Mouse (Mus musculus): Measurements from ENCODE around the gene Mta3. TPM values are rescaled to one million over a fixed set of nuclear protein-coding genes. Genes with fewer than 3 reads are reported as not detected.

Gene Mta3
- polyA plus RNA-seq, 1 experiment from 2014 or later: 29.8 TPM

DNA sequence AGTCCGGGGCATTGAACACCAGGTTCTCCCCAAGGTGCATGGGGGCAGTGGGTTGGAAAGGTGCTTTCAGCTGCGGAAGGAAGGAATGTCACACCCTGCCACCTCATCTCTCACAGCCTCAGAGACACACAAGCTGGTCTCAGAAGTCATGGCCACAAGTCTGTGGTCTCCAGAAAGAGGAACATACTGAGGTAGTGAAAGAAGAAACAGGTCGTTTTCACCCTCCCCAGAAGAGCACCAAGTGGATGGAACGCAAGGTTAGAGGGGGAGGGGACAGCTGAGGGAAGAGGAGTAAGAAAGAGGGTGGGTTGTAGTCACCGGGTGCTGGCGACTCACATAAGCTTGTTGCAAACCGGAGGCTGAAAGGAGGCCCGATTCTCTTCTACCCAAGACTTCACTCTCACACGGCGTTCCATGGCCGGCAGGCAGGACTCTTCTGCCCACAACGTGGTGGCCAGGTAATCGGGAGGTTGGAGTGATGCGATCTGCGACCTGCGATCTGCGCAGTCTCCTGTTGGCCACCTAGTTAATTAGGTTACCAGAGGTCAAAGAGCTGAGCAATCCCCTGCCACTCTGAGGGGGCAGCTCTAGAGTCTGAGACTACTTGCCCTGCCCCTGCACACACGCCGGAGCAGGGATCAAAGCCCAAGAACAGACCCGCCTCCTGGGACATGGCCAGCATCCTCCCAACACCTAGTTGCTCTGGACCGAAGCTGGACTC, 140.5 kb downstream of the Mta3 start:
- ATAC-seq: no peak
- Histone ChIP-seq H3K4me3 (ENCODE audit: low read depth, low read length) (no peak overlapping the region), H3K9me3 (ENCODE audit: control insufficient read depth) (no peaks in the 10 kb centered on the region), H3K4me2 (replicated peaks; ENCODE audit: low read depth) (no peak overlapping the region), H3K9ac (ENCODE audit: low read depth, low read length) (no peak overlapping the region), H3K36me3 (ENCODE audit: control insufficient read depth, insufficient read depth) (no peaks in the 10 kb centered on the region), H3K27ac (ENCODE audit: low read depth, low read length) (no peak overlapping the region), H3K4me1 (replicated peaks; ENCODE audit: control insufficient read depth, insufficient read depth, low read length) (no peaks in the 10 kb centered on the region), H3K27me3 (replicated peaks; ENCODE audit: control insufficient read depth, insufficient read depth, low read length) (no peaks in the 10 kb centered on the region)
- TF ChIP-seq CTCF (IDR thresholded peaks at IDR 0.05; ENCODE audit: low read depth): no peak
- WGBS: 87% methylated on average over 21 of the region's 21 CpGs

- Histone ChIP-seq H3K4me1 (replicated peaks; ENCODE audit: control insufficient read depth, insufficient read depth, low read length) (no peaks in the 10 kb centered on the region), H3K9me3 (ENCODE audit: control insufficient read depth) (no peaks in the 10 kb centered on the region), H3K9ac (ENCODE audit: low read depth, low read length) (no peak overlapping the region), H3K27ac (ENCODE audit: low read depth, low read length) (no peak overlapping the region), H3K4me3 (ENCODE audit: low read depth, low read length) (no peak overlapping the region), H3K4me2 (replicated peaks; ENCODE audit: low read depth) (no peak overlapping the region), H3K36me3 (ENCODE audit: control insufficient read depth, insufficient read depth) (no peaks in the 10 kb centered on the region), H3K27me3 (replicated peaks; ENCODE audit: control insufficient read depth, insufficient read depth, low read length) (no peaks in the 10 kb centered on the region)
- no peak for TF ChIP-seq CTCF (IDR thresholded peaks at IDR 0.05; ENCODE audit: low read depth)
- no peak for ATAC-seq
- 86% methylated on average over 6 of the region's 6 CpGs for WGBS
These were observed 141.1 kb downstream of the Mta3 start for GRCm38 (mm10) chr17:83847100-83847499.

GRCm38 (mm10) chr17:83847815-83848214, 141.9 kb downstream of the Mta3 start, which contains the start of gene Haao:
TSS of gene Haao (minus strand) at chr17:83847963.
- Histone ChIP-seq H3K9me3 (ENCODE audit: control insufficient read depth) (no peaks in the 10 kb centered on the region), H3K4me2 (replicated peaks; ENCODE audit: low read depth) (no peak within 1 kb of the TSS), H3K4me1 (replicated peaks; ENCODE audit: control insufficient read depth, insufficient read depth, low read length) (no peaks in the 10 kb centered on the region), H3K9ac (ENCODE audit: low read depth, low read length) (no peak within 1 kb of the TSS), H3K36me3 (ENCODE audit: control insufficient read depth, insufficient read depth) (no peaks in the 10 kb centered on the region), H3K4me3 (ENCODE audit: low read depth, low read length) (no peak within 1 kb of the TSS), H3K27me3 (replicated peaks; ENCODE audit: control insufficient read depth, insufficient read depth, low read length) (no peaks in the 10 kb centered on the region), H3K27ac (ENCODE audit: low read depth, low read length) (no peak within 1 kb of the TSS)
- TF ChIP-seq CTCF (IDR thresholded peaks at IDR 0.05; ENCODE audit: low read depth): no peak
- ATAC-seq: peak; percentile 49; the same call in 1 of the 2 replicates
- 67% methylated on average over 3 of the region's 3 CpGs for WGBS

DNA sequence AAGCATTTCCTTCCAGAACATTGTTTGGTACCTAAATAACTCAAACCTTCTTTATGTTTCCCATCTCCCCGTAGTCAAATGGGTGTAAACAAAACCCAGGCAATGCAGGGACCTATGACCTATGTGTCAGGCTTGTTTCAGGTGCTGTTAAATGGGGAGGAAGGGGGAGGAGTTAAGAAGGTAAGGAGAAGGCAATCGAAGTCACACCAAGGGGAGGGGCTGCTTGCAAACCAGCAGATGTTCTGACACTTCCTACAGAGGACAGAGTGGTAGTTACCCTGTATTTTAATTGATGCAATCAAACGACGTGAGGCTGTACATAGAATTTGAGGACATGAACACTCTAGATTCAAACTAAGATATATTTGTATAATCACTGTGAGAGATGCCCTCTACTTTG, 142.5 kb downstream of the Mta3 start:
- H3K4me2 ChIP-seq (replicated peaks; ENCODE audit: low read depth): no peak overlapping the region
- no peak overlapping the region for H3K9ac ChIP-seq (ENCODE audit: low read depth, low read length)
- 14% methylated on average over 4 of the region's 4 CpGs for WGBS
- H3K4me1 ChIP-seq (replicated peaks; ENCODE audit: control insufficient read depth, insufficient read depth, low read length): no peaks in the 10 kb centered on the region
- ATAC-seq: no peak
- H3K27ac ChIP-seq (ENCODE audit: low read depth, low read length): no peak overlapping the region
- no peak for TF ChIP-seq CTCF (IDR thresholded peaks at IDR 0.05; ENCODE audit: low read depth)
- H3K9me3 ChIP-seq (ENCODE audit: control insufficient read depth): no peaks in the 10 kb centered on the region
- no peaks in the 10 kb centered on the region for H3K27me3 ChIP-seq (replicated peaks; ENCODE audit: control insufficient read depth, insufficient read depth, low read length)
- H3K4me3 ChIP-seq (ENCODE audit: low read depth, low read length): no peak overlapping the region
- no peaks in the 10 kb centered on the region for H3K36me3 ChIP-seq (ENCODE audit: control insufficient read depth, insufficient read depth)

- H3K9me3 ChIP-seq (ENCODE audit: control insufficient read depth): no peaks in the 10 kb centered on the region
- WGBS: 72% methylated on average over 12 of the region's 12 CpGs
- H3K9ac ChIP-seq (ENCODE audit: low read depth, low read length): no peak overlapping the region
These were observed 143.2 kb downstream of the Mta3 start for GRCm38 (mm10) chr17:83849081-83849675.

GRCm38 (mm10) chr17:83849717-83850116, 143.8 kb downstream of the Mta3 start:
- no peak overlapping the region for H3K9ac ChIP-seq (ENCODE audit: low read depth, low read length)
- H3K27ac ChIP-seq (ENCODE audit: low read depth, low read length): no peak overlapping the region
- no peak for ATAC-seq
- WGBS: 78% methylated on average over 5 of the region's 5 CpGs
- H3K36me3 ChIP-seq (ENCODE audit: control insufficient read depth, insufficient read depth): no peaks in the 10 kb centered on the region
- no peak overlapping the region for H3K4me2 ChIP-seq (replicated peaks; ENCODE audit: low read depth)
- no peaks in the 10 kb centered on the region for H3K9me3 ChIP-seq (ENCODE audit: control insufficient read depth)
- H3K4me3 ChIP-seq (ENCODE audit: low read depth, low read length): no peak overlapping the region
- no peak for TF ChIP-seq CTCF (IDR thresholded peaks at IDR 0.05; ENCODE audit: low read depth)
- H3K27me3 ChIP-seq (replicated peaks; ENCODE audit: control insufficient read depth, insufficient read depth, low read length): no peaks in the 10 kb centered on the region
- H3K4me1 ChIP-seq (replicated peaks; ENCODE audit: control insufficient read depth, insufficient read depth, low read length): no peaks in the 10 kb centered on the region

More at GRCm38 (mm10) chr17:83849081-83849675, 143.2 kb downstream of the Mta3 start:
- Histone ChIP-seq H3K4me1 (replicated peaks; ENCODE audit: control insufficient read depth, insufficient read depth, low read length) (no peaks in the 10 kb centered on the region), H3K4me2 (replicated peaks; ENCODE audit: low read depth) (no peak overlapping the region), H3K4me3 (ENCODE audit: low read depth, low read length) (no peak overlapping the region), H3K36me3 (ENCODE audit: control insufficient read depth, insufficient read depth) (no peaks in the 10 kb centered on the region), H3K27ac (ENCODE audit: low read depth, low read length) (no peak overlapping the region), H3K27me3 (replicated peaks; ENCODE audit: control insufficient read depth, insufficient read depth, low read length) (no peaks in the 10 kb centered on the region)
- TF ChIP-seq CTCF (IDR thresholded peaks at IDR 0.05; ENCODE audit: low read depth): no peak
- ATAC-seq: no peak

Data from intestine, postnatal 0 days (tissue).